Mouse (Mus musculus) spleen, postnatal 14 days (tissue): ENCODE measurements around the gene E2f4.
A peak's percentile ranks its signal among the peaks of the same experiment; 100 is the strongest.
"Not testable (repeated sequence)": the region's sequence is repeated elsewhere in the genome, so short reads cannot be mapped to it uniquely, and the experiment has no call there.

Experiments used
- DNase-seq, 2 experiments: peaks; one replicate each; pipeline ENCODE4 v3.0.0; 2021 to 2022; ENCODE audit warnings: low spot score in 2 of 2

Gene E2f4

GRCm38 (mm10) chr8:105269075-105269458 lies 28.4 kb upstream of the E2f4 start:
- no peak for DNase-seq

- DNase-seq = no peak
These were observed 28.0 kb upstream of the E2f4 start, which contains the start of gene Hsf4 for GRCm38 (mm10) chr8:105269461-105269947. Gene Hsf4, plus strand, starts transcription at chr8:105269801.

GRCm38 (mm10) chr8:105270101-105270915 lies 27.2 kb upstream of the E2f4 start:
- no peak for DNase-seq

- DNase-seq = no peak
These were observed 26.6 kb upstream of the E2f4 start for GRCm38 (mm10) chr8:105270916-105271186.

- no peak for DNase-seq
These were observed 22.1 kb upstream of the E2f4 start for GRCm38 (mm10) chr8:105275387-105275786.

- DNase-seq = no peak
These were observed 21.6 kb upstream of the E2f4 start, which contains the start of gene Nol3 for GRCm38 (mm10) chr8:105275840-105276239. Gene Nol3, plus strand, starts transcription at chr8:105276140.

GRCm38 (mm10) chr8:105276292-105277120 lies 21.0 kb upstream of the E2f4 start:
- no peak for DNase-seq

- DNase-seq = no peak
These were observed 18.5 kb upstream of the E2f4 start for GRCm38 (mm10) chr8:105278911-105279334.

GRCm38 (mm10) chr8:105280567-105280966 lies 16.9 kb upstream of the E2f4 start:
- no peak for DNase-seq

- DNase-seq = no peak
These were observed 15.6 kb upstream of the E2f4 start for GRCm38 (mm10) chr8:105281821-105282220.

GRCm38 (mm10) chr8:105282239-105282638 lies 15.2 kb upstream of the E2f4 start:
- no peak for DNase-seq

- peak in 1 of 2 experiments; percentile 44 for DNase-seq
These were observed 14.4 kb upstream of the E2f4 start for GRCm38 (mm10) chr8:105283074-105283473.

- DNase-seq = no peak
These were observed 11.9 kb upstream of the E2f4 start for GRCm38 (mm10) chr8:105285514-105285913.

- DNase-seq = no peak
These were observed 10.6 kb upstream of the E2f4 start for GRCm38 (mm10) chr8:105286907-105287306.

- no peak for DNase-seq
These were observed 9.2 kb upstream of the E2f4 start for GRCm38 (mm10) chr8:105288231-105288630.

GRCm38 (mm10) chr8:105288958-105289732 lies 8.3 kb upstream of the E2f4 start:
- DNase-seq = peak; percentile 84 to 90

GRCm38 (mm10) chr8:105289805-105290460 lies 7.5 kb upstream of the E2f4 start, which contains the start of gene 4931428F04Rik:
Gene 4931428F04Rik, minus strand, starts transcription at chr8:105289864.
- no peak for DNase-seq

- DNase-seq = peak; percentile 82 to 94
These were observed 6.7 kb upstream of the E2f4 start for GRCm38 (mm10) chr8:105290554-105291314.

- DNase-seq = not testable (repeated sequence)
These were observed 6.1 kb upstream of the E2f4 start for GRCm38 (mm10) chr8:105291364-105291763.

- DNase-seq = not testable (repeated sequence)
These were observed 5.7 kb upstream of the E2f4 start for GRCm38 (mm10) chr8:105291802-105292201.
